Mouse (Mus musculus): ENCODE data around the gene Pecam1.
A peak's percentile ranks its signal among the peaks of the same experiment; 100 is the strongest.

- TF ChIP-seq EP300 (optimal IDR thresholded peaks at IDR 0.05) (no peak), CTCF (IDR thresholded peaks at IDR 0.05; ENCODE audit: low read depth) (0 out of 2 replicates have a peak, but pooled peaks have one; percentile 21)
Measured at GRCm38 (mm10) chr11:106663838-106664237, 86.6 kb downstream of the Pecam1 start.
